Mouse (Mus musculus): Measurements from ENCODE around the gene Serinc4.
"Not testable (repeated sequence)": the region's sequence is repeated elsewhere in the genome, so short reads cannot be mapped to it uniquely, and the experiment has no call there.

The Serinc4 gene

GRCm38 (mm10) chr2:121456692-121457642 is at the start of gene Serinc4:
Serinc4 (minus strand) TSS chr2:121456781.
- DNase-seq (ENCODE audit: low read depth), result peak; percentile 93

- DNase-seq (ENCODE audit: low read depth), result not testable (repeated sequence)
Observed at GRCm38 (mm10) chr2:121501550-121501949, 45.0 kb upstream of the Serinc4 start.

DNA sequence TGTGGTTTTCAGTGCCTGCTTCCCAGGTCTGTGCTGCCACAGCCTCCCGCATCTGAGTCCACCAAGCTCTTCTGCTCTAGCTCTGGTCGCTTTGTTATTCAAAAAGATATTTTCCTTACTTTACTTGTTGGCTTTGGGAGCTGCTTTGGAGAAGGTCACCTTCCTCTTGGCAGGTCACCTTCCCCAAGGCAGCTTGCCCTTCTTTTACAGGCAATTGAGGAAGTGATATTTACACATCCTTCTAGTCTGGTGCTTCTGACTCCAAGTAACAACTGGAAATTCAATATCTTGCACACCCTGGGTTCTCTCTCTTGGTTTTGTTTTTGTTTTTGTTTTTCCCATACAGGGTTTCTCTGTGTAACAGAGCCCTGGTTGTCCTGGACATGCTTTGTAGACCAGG is 27.8 kb upstream of the Serinc4 start:
- not testable (repeated sequence) for DNase-seq (ENCODE audit: low read depth)

- no peak for DNase-seq (ENCODE audit: low read depth)
Observed at GRCm38 (mm10) chr2:121483576-121483975, 27.0 kb upstream of the Serinc4 start.

- DNase-seq (ENCODE audit: low read depth), result not testable (repeated sequence)
Observed at GRCm38 (mm10) chr2:121480916-121481315, 24.3 kb upstream of the Serinc4 start.

- DNase-seq (ENCODE audit: low read depth), result peak; percentile 66
Observed at GRCm38 (mm10) chr2:121480498-121480897, 23.9 kb upstream of the Serinc4 start.

DNA sequence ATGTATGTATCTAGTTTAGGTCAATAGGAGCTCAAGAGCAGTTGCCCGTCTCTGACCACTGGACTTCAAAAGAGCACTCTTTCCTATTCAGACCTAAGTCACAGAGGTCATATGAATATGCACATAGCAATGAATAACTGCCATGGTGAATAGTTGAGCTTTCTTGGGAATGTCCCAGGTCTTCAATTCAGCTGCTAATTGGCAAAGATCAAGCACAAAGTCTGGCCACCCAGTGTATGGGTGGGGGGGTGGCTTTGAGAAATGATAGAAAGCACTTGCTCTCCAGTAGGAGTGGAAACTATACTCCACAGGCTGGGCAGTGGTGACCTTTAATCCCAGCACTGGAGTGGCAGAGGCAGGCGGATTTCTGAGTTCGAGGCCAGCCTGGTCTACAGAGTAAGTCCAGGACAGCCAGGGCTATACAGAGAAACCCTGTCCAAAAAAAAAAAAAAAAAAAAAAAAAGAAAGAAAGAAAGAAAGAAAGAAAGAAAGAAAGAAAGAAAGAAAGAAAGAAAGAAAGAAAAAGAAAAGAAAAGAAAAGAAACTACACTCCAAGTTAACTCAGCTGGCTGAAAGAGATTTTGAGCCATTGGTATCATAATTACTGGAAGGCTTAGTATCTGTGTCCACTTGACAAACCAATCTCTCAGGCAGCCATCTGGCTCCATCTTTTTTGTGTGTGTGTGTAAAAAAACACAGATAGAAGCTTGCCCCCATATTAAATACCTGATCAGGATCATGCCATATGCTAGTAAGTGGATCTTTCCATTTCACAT is 21.1 kb upstream of the Serinc4 start:
- DNase-seq (ENCODE audit: low read depth), result no peak

DNA sequence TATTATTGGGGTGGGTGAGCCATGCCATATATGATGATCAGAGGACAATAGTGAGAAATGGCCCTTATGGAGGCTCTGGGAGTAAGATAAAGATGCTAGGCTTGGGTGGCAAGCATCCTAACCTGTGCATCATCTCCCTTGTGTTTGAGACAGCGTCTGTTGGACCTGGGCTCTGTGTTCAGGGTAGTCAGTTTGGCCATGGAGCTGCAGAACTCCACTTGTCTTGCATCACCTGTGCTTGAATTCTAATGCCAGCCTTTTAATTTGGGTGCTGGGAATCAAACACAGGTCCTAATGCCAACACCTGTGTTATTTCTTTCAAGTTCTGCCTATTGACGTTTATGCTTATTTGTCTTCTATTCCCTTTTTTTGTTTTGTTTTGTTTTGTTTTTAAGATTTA is 18.7 kb upstream of the Serinc4 start:
- DNase-seq (ENCODE audit: low read depth), result not testable (repeated sequence)

GRCm38 (mm10) chr2:121474180-121474535 is 17.6 kb upstream of the Serinc4 start:
- DNase-seq (ENCODE audit: low read depth), result no peak

DNA sequence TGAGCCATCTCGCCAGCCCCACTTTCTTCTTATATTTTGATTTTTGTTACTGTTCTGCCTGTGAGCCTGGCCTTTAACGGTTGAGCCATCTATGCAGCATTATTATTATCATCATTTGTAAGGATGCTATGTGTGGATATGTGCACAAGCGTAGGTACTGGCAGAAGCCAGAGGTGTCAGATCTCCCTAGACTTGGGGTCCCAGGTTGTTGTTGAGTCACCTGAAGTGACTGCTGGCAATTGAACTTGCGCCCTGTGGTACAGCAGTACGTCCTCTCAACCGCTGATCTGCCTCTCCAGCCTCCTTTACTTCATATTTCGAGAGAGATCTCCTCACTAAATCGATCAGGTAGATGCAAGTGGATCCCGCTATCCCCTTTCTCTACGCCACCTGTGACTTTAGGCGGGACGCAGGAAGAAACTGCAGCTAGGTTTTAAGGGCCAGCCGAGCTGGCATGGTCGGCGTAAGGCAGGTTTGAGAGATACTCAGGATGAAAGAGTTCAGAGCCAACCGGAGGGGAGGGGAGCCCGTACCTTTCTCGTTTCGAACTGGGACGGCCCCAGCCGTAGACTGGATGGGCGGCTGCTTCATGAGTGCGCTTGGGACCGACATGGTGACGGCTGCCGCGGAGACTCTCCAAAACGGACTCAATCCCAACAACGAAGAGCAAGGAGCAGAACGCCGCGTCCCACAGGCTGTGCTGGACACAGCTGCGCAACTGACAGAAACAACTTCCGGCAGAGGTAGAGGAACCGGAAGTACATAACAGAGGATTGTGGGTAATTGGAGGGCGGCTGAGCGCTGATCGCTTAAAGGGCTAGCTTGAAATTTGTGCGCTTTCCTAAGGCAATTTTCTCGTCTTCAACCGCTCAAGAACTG is 17.0 kb upstream of the Serinc4 start, which contains the start of gene Mfap1b:
Gene Mfap1b (minus strand): TSS at position 767 of the 879 bp plus-strand sequence.
- peak; percentile 90 for DNase-seq (ENCODE audit: low read depth)

- not testable (repeated sequence) for DNase-seq (ENCODE audit: low read depth)
Observed at GRCm38 (mm10) chr2:121472783-121473182, 16.2 kb upstream of the Serinc4 start.

GRCm38 (mm10) chr2:121468982-121469381 is 12.4 kb upstream of the Serinc4 start:
- DNase-seq (ENCODE audit: low read depth), result not testable (repeated sequence)

GRCm38 (mm10) chr2:121460071-121460470 is 3.5 kb upstream of the Serinc4 start:
- DNase-seq (ENCODE audit: low read depth), result no peak

DNA sequence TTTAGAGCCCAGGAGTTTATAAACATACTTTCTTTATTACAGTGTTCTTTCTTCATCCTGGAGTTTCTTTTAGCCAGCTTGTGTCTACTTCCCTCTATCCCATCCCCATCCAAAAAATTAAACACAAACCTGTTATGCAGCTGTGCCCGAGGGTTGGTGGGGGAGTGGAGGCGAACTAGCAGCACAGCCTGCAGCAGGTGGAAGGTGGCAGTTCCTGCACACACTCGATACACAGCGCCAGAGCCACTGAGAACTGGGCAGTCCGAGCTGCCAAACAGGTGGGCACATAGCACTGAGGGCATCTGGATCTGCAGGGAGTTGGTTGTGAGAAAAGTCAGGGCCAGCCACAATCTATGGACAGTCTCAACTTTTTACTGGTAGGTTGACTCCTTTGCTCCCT is 1.0 kb downstream of the Serinc4 start:
- no peak for DNase-seq (ENCODE audit: low read depth)

DNA sequence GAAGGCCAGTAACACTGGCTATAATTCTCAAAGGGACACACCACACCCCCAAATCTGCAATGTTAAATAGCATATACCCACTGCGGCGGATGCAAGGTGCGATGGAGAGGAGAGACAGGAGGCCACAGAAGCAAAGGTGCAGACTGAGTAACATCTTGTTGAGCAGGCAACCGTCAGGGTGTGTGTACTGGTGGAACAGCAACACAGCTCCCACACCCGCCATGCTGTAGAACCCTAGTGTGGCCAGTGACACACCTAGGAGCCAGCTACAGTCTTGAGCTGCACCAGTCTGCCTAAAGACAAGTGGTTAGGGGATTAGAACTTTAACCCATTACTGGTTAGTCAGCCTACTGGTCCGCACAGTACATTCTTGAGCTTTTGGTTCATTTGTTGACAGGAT is 2.7 kb downstream of the Serinc4 start:
- DNase-seq (ENCODE audit: low read depth), result no peak

DNA sequence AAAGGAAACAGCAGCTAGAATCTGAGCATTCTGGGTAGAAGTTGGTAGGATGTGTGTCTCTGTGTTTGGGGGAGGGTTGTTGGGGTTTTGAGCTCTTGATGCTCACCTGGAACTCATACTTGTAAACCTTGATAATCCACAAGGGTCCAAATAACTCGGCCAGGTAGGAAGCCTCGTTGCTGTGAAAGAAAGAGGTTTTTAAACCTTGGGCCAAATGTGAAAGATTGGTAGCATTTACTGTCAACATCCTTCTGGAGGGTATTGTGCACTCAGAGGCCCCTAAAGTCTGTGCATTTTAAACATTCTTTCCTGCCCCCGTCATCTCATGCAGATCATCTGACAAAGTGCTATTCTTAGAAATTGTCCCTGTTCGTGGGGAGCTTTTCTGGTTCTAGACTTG is 3.6 kb downstream of the Serinc4 start, which contains the start of gene Hypk:
Gene Hypk (plus strand): TSS at position 301 of the 400 bp plus-strand sequence.
- DNase-seq (ENCODE audit: low read depth), result no peak

- no peak for DNase-seq (ENCODE audit: low read depth)
Observed at GRCm38 (mm10) chr2:121452361-121452760, 4.2 kb downstream of the Serinc4 start.

DNA sequence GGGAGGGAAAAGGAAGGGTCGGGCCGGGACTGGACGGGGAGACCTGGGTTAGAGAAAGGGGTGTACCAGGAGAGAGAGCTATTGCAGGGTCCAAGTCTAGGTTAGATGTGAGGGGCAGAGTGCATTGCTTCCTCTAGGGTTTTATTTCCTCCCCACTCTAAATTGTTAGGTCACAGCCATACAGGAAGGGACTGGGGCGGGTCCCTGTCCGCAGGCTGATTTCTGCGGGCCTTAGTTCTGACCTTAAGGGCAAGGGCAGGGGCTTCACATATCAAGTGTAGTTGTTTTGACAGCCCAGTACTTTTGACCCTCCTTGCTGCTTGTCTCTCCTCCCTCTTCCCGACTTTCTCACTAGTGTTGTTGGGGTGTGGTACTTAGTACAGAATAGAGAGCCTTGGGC is 6.5 kb downstream of the Serinc4 start:
- DNase-seq (ENCODE audit: low read depth), result peak; percentile 41

GRCm38 (mm10) chr2:121449545-121450011 is 7.0 kb downstream of the Serinc4 start:
- no peak for DNase-seq (ENCODE audit: low read depth)

DNA sequence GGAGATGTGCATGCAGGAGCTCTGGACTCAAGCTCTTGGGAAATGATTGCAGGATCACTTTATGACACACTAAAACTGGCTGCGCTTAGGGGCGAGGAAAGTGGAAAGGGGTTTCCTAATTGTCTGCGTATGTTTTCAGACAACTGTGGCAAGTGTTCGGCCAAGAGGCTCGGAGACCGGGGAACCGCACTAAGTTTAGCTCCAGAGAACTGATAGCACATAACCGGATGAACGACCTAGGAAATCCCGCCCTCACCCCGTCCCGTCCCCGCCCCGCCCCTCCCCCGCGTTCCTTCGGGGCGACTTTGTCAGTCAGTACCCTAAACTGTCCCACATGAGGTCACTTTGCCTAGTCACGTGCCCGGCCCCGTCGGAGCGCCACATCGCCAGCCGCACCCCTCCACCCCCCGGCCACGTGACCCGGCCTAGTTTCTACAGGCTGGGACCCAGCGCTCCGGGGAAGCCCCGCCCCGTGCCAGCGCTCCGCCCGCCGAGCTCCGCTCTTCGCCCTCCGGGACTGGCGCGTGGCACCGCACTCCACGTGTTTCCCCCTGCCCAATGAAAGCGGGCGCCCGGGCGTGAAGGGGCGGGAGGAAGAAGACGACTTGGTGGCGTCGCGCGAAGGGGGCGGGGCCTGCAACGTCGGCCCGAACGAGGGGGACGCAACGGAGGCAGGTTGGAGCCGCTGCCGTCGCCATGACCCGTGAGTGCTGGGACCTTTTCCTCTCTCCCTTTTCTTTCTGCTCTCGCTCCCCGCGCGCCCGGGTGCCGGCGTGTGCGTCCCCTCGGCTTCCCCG is 7.6 kb downstream of the Serinc4 start, which contains the start of gene Serf2:
Gene Serf2 (plus strand): TSS at position 457 of the 797 bp plus-strand sequence.
- DNase-seq (ENCODE audit: low read depth), result peak; percentile 99

DNA sequence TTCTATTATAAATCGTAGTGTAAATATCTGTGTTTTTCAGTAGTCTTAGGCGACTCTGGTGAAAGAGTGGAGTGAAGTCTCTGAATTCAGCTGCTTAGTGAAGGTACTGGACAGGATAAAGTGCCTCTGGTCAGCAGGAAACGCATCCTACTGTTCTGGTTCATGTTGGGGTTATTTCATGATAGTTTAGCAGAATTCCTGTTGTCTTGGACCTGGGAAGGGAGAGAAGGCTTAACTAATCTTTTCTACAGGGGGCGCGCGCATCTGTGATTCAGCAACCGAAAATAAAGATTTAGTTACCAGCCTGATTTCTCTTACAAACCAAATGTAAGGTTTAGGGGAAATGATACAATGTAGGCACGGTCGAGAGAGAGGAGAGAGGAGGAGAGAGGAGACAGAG is 8.4 kb downstream of the Serinc4 start:
- peak; percentile 57 for DNase-seq (ENCODE audit: low read depth)

Data from naive thymus-derived CD4-positive, alpha-beta T cell, adult 2 months (primary cell).